Mouse (Mus musculus) layer of hippocampus, adult 9-11 months (tissue): Measurements from ENCODE around the gene 4632433K11Rik.
A peak's percentile ranks its signal among the peaks of the same experiment; 100 is the strongest.

Experiments
- DNase-seq: peaks from one replicate; pipeline ENCODE4 v3.0.0; 2022

The 4632433K11Rik gene

DNA sequence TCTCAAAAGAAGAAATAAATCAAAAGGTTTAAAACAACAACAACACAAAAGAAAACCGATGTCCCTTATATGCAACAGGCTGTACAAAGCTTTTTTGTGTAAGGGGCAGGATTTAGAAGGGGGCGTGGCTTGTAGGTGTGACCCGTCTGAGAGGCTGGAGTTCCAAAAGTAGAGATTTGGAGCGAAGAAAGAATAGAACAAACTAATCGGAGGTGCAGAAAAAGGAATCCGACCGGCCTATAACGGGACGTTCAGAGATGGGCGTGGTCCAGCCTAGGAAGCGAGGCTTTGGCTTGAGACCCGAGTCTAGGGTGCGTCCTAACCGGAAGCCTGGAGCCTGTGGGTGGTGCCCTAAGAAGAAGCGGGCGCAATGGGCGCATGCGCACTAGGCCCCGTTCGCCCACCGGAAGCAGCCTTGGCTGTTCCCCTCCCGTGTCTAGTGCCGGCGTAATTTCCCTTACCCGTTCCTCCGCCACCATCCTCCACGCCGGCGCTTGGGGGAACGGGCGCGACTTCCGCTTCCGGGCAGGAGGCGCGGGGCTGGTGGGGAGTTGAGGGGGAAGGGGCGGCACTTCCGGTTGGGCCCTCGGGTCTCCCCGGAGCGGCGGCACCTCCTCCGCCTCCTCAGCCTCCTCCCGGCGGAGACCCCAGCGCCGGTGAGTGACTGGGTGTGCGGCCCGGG is 13.8 kb upstream of the 4632433K11Rik start, which contains the start of the genes Zfp865 and Ccdc106:
TSS of gene Zfp865 (plus strand) at position 377 of the 682 bp plus-strand sequence.
TSS of gene Ccdc106 (plus strand) at position 554 of the 682 bp plus-strand sequence.
- peak; percentile 99 for DNase-seq

DNA sequence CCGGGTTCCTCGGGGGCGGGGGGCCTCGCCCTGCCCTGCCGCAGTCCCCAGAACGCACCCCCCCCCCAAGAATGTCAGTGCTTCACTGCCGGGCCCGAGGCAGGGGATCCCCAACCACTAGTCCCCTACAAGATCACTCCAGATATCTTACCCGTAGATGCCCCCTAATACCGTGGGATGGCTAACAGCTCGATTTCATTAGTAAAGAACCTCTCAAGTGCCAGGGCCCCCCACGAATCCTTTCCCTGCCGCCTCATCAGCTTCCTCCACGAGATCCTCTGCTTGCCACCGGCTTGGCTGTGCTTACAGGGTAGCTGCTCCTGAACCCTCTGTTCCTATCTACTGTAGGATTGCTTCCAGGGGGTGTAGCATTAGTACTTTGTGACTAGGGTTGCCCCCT is 13.2 kb upstream of the 4632433K11Rik start:
- DNase-seq = no peak

GRCm38 (mm10) chr7:5021197-5021596 is 12.7 kb upstream of the 4632433K11Rik start:
- no peak for DNase-seq

DNA sequence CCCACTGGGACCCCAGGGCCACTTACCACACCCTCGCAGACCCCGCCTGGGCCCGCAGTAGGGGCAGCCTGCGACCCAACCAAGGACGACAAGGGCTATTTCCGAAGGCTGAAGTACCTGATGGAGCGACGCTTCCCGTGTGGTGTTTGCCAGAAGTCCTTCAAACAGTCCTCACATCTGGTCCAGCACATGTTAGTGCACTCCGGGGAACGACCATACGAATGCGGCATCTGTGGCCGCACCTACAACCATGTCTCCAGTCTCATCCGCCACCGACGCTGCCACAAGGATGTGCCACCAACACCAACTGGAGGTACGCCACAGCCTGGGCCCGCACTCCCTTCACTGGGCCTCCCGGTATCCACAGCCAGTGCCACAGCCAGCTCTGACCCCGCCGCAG is 4.4 kb upstream of the 4632433K11Rik start:
- no peak for DNase-seq

DNA sequence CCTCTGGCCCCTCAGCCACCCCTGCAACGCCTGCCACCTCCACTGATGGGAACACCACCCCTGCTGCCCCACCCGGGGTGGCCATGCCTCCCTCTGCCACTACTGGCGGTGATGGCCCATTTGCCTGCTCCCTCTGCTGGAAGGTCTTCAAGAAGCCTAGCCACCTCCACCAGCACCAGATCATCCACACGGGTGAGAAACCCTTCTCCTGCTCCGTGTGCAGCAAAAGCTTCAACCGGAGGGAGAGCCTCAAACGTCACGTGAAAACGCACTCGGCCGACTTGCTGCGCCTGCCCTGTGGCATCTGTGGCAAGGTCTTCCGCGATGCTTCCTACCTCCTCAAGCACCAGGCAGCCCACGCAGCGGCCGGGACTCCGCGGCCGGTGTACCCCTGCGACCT is 4.0 kb upstream of the 4632433K11Rik start:
- no peak for DNase-seq

DNA sequence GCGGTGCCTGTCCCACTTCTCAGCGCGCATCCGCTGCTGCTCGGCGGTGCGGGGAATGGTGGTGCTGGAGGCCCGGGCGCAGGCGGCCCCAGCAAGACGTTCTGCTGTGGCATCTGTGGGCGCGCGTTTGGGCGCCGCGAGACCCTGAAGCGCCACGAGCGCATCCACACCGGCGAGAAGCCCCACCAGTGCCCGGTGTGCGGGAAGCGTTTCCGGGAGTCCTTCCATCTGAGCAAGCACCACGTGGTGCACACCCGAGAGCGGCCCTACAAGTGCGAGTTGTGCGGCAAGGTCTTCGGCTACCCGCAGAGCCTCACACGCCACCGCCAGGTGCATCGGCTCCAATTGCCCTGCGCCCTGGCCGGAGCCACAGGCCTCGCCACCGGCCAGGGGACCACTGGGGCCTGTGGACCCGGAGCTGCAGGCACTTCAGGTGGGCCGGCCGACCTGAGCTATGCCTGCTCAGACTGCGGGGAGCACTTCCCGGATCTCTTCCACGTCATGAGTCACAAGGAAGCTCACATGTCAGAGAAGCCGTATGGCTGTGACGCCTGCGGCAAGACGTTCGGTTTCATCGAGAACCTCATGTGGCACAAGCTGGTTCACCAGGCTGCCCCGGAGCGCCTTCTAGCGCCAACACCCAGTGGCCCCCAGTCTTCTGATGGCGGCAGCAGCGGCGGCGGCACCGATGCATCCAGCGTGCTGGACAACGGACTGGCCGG is 3.2 kb upstream of the 4632433K11Rik start:
- no peak for DNase-seq

GRCm38 (mm10) chr7:5031496-5031895 is 2.4 kb upstream of the 4632433K11Rik start:
- DNase-seq = no peak

- DNase-seq = no peak
These were observed 1.7 kb downstream of the 4632433K11Rik start for GRCm38 (mm10) chr7:5035628-5036027.

DNA sequence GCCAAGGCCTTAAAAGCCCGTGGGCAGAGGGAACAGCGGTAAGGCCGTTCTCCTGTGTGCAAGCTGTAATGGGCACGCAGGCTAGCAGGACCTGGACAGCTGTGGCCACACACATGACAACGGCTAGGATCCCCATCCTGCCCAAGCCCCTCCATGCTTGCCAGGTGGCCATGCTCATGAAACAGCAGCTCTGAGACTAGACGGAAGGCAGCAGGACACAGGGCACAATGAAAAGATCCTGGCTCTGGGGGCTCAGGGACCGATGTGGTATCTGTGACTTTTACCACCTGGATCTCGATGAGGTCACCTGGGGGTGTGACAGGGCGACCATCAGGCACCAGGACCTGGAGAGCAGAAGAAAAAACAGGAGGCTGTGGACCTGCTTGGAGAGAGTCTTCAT is 2.2 kb downstream of the 4632433K11Rik start:
- DNase-seq = peak; percentile 6

GRCm38 (mm10) chr7:5037026-5037425 is 3.1 kb downstream of the 4632433K11Rik start:
- DNase-seq = no peak

DNA sequence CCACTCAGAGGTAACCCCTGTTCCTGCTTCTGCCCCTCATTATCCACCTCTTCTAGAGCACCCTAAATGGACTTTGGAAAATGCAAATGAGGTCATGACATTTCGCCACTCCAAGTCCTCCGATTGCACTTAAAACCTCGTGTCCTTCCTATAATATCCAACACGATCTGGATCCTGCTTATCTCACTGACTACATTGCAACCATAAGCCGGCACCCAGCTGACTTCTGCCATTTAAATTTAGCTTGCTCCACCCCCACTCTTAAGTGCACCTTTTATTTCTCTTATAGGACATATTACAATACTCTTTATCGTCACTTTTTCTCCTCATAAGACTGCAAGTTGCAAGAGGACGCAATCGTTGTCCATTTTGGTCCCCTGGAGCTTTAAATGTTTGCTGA is 3.5 kb downstream of the 4632433K11Rik start:
- DNase-seq = no peak

DNA sequence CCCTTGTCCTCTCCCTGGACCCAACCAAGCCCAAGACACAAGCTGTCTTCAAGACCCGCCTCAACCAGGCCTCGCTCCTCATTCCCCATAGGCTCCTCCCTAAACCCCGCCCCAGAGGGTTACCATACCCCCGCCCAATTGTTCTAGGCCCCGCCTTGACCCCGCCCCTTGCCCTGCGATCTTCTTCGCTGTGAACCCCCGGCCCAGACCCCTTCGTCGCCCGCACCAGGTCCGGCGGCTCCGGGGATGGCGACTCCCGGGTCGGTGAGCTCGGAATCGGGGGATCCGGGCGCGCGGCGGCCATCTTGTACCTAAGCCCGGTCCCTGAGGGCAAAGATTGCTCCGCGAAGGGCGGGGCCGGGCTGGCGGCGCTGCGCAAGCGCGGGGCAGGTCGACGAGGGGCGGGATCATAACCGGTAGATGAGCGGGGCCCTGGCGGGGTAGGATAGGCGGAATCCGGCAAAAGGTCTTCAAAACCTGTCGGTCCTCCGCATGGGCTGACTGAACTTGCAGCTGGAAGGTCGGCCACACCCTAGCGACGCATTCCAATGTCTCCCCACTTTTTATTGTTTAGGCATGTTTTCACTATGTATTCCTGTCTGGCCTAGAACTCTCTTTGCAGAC is 4.3 kb downstream of the 4632433K11Rik start, which contains the start of gene Zfp784:
TSS of gene Zfp784 (minus strand) at position 338 of the 624 bp plus-strand sequence.
- peak; percentile 90 for DNase-seq

GRCm38 (mm10) chr7:5038940-5039339 is 5.0 kb downstream of the 4632433K11Rik start:
- DNase-seq = no peak

GRCm38 (mm10) chr7:5044981-5045380 is 11.1 kb downstream of the 4632433K11Rik start:
- no peak for DNase-seq

DNA sequence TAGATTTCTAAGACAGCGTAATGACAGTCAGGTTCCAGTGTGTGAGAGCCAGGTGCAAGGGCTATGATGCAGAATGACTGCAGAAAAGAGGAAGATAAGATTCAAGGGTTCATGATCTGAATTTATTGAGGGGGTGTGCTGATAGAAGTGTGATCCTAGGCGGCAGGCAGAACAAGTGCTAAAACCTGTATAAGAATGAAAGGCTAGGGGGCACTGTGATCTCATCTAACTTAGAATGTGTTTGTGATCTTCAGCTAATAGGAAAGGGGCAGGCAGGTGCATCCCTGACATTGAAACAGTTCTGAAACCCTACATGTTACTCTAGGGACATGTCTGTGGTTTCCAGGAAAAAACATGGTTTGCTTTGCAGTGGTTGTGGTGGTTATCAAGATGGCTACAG is 12.2 kb downstream of the 4632433K11Rik start:
- DNase-seq = no peak

DNA sequence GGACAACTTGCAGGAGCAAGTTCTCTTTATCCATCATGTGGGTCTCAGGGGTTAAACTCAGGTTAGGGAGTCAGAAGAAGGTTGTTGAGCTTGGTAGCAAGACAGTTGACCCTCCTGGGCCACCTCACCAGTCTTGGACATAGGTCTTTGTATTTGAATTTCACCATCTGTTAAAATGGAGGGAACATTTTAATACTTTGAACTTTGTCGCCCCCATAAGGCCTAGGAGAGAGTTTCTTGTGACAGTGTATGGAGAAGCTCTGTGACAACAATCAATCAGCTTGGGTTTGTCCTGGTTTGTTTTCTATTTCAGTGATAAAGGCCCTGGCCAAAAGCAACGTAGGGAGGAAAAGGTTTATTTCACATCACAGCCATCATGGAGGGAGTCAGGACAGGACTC is 13.4 kb downstream of the 4632433K11Rik start:
- DNase-seq = no peak

- peak; percentile 71 for DNase-seq
These were observed 17.6 kb downstream of the 4632433K11Rik start, which contains the start of gene Zfp580 for GRCm38 (mm10) chr7:5051193-5052192. Zfp580 (plus strand) TSS chr7:5051538.

DNA sequence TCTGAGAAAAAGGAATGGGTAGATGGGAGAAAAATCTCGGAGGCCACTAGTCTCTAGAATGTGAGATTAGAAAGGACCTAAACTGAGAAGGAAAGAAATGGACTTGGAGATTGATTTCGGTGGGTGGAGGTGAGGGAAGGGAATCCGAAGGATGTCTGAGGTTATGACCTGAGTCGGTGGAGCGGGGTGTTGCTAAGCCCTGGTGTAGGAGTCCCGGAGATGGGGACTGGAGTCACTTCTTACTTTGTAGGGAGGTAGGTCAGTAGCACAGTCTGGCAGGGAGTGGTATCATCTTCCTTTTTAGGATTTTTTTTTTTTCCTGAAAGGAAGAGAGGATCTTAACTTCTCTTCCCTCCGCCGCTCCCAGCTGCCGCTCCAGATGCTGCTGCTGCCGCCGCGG is 18.5 kb downstream of the 4632433K11Rik start:
- no peak for DNase-seq

- no peak for DNase-seq
These were observed 19.0 kb downstream of the 4632433K11Rik start for GRCm38 (mm10) chr7:5052931-5053343.

GRCm38 (mm10) chr7:5053456-5054179 is 19.7 kb downstream of the 4632433K11Rik start:
- DNase-seq = no peak

DNA sequence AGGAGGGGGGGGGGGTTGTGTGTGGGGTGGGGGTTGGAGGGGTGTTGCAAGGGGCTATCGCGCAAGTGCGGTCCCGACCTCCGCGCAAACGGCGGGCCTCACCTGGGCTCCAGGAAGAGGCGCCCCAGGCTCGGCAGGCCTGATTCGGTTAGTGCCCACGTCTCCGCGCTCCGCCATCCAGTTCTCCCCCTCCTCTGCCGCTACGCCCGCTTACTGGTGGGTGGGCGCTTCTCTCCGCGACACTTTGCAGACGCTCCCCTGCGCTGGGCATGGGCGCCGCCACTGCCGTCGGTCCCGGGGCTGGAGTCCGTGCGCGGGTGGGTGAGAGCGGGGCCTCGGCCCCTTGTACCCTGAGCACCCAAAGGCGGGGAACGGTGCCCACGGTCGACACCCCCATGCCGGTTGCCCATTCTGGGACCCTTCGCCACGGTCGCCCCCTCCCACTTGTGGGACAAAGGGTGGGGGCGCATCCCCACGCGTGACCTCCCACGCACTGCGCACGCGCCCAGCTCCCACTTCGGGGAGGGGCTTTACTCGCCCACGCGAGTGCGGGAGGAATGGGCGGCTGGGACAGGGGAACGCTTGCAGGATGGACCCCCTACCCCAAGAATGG is 22.8 kb downstream of the 4632433K11Rik start:
- peak; percentile 64 for DNase-seq
